Mouse (Mus musculus): ENCODE results near the gene Mctp1. TPM values are rescaled to one million over a fixed set of nuclear protein-coding genes. Genes with fewer than 3 reads are reported as not detected.

Gene Mctp1
- polyA plus RNA-seq, 1 experiment from 2014 or later, result 1.3 TPM

GRCm38 (mm10) chr13:76802051-76802728 lies 417.9 kb downstream of the Mctp1 start:
- DNase-seq (ENCODE audit: low spot score) (peak; percentile 57), ATAC-seq (ENCODE audit: low read depth) (peak; percentile 79; the same call in 1 of the 2 replicates)
- Histone ChIP-seq H3K36me3 (ENCODE audit: control insufficient read depth, insufficient read depth, low read length) (no peaks in the 10 kb centered on the region), H3K27ac (replicated peaks; ENCODE audit: low read depth, low read length) (no peak overlapping the region), H3K4me3 (ENCODE audit: low read depth, low read length) (no peak overlapping the region), H3K9me3 (ENCODE audit: control insufficient read depth, low read length) (no peaks in the 10 kb centered on the region), H3K9ac (ENCODE audit: low read depth, low read length) (no peak overlapping the region), H3K4me1 (ENCODE audit: control insufficient read depth, insufficient read depth, low read length) (no peaks in the 10 kb centered on the region), H3K4me2 (ENCODE audit: low read depth, low read length) (no peak overlapping the region), H3K27me3 (replicated peaks; ENCODE audit: control insufficient read depth, insufficient read depth, low read length) (no peaks in the 10 kb centered on the region)
- WGBS, result 38% methylated on average over 3 of the region's 3 CpGs

DNA sequence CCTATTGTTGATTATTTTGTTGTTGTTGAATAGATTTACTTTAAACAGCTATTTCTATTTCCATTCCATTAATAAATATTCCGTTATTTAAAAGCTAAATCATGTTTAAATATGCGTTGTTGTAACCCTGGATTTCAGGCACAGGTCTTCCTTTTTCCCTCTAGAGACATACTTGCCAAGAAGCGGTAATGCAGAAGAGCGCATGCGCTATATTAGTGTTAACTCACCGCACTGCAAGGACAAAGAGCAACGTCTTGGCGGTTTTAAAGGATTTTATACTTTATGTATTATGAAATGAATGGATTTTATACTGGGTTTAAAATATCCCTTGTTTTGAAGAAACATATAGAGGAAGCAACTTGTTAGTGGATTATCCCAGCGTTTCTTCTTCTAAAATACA lies 418.6 kb downstream of the Mctp1 start:
- 83% methylated on average over 9 of the region's 9 CpGs for WGBS
- no peaks in the 10 kb centered on the region for H3K36me3 ChIP-seq (ENCODE audit: control insufficient read depth, insufficient read depth, low read length)
- H3K27me3 ChIP-seq (replicated peaks; ENCODE audit: control insufficient read depth, insufficient read depth, low read length), result no peaks in the 10 kb centered on the region
- ATAC-seq (ENCODE audit: low read depth) (no peak), DNase-seq (ENCODE audit: low spot score) (no peak)
- H3K4me2 ChIP-seq (ENCODE audit: low read depth, low read length), result no peak overlapping the region
- no peak overlapping the region for H3K4me3 ChIP-seq (ENCODE audit: low read depth, low read length)
- no peak overlapping the region for H3K27ac ChIP-seq (replicated peaks; ENCODE audit: low read depth, low read length)
- H3K9me3 ChIP-seq (ENCODE audit: control insufficient read depth, low read length), result no peaks in the 10 kb centered on the region
- H3K9ac ChIP-seq (ENCODE audit: low read depth, low read length), result no peak overlapping the region
- no peaks in the 10 kb centered on the region for H3K4me1 ChIP-seq (ENCODE audit: control insufficient read depth, insufficient read depth, low read length)

GRCm38 (mm10) chr13:76803799-76804198 lies 419.5 kb downstream of the Mctp1 start:
- Histone ChIP-seq H3K9ac (ENCODE audit: low read depth, low read length) (no peak overlapping the region), H3K27ac (replicated peaks; ENCODE audit: low read depth, low read length) (no peak overlapping the region), H3K9me3 (ENCODE audit: control insufficient read depth, low read length) (no peaks in the 10 kb centered on the region), H3K27me3 (replicated peaks; ENCODE audit: control insufficient read depth, insufficient read depth, low read length) (no peaks in the 10 kb centered on the region), H3K4me1 (ENCODE audit: control insufficient read depth, insufficient read depth, low read length) (no peaks in the 10 kb centered on the region), H3K4me3 (ENCODE audit: low read depth, low read length) (no peak overlapping the region), H3K4me2 (ENCODE audit: low read depth, low read length) (no peak overlapping the region), H3K36me3 (ENCODE audit: control insufficient read depth, insufficient read depth, low read length) (no peaks in the 10 kb centered on the region)
- ATAC-seq (ENCODE audit: low read depth), result no peak
- no peak for DNase-seq (ENCODE audit: low spot score)
- 65% methylated on average over 6 of the region's 6 CpGs for WGBS

- Histone ChIP-seq H3K9me3 (ENCODE audit: control insufficient read depth, low read length) (no peaks in the 10 kb centered on the region), H3K27ac (replicated peaks; ENCODE audit: low read depth, low read length) (no peak overlapping the region), H3K9ac (ENCODE audit: low read depth, low read length) (no peak overlapping the region), H3K27me3 (replicated peaks; ENCODE audit: control insufficient read depth, insufficient read depth, low read length) (no peaks in the 10 kb centered on the region), H3K4me1 (ENCODE audit: control insufficient read depth, insufficient read depth, low read length) (peaks cover 6% of the 10 kb centered on the region; the same call in 1 of the 2 replicates), H3K36me3 (ENCODE audit: control insufficient read depth, insufficient read depth, low read length) (no peaks in the 10 kb centered on the region), H3K4me3 (ENCODE audit: low read depth, low read length) (no peak overlapping the region), H3K4me2 (ENCODE audit: low read depth, low read length) (no peak overlapping the region)
- 45% methylated on average over 1 of the region's 1 CpGs for WGBS
- ATAC-seq (ENCODE audit: low read depth) (no peak), DNase-seq (ENCODE audit: low spot score) (no peak)
Measured at GRCm38 (mm10) chr13:76808871-76809390, 424.6 kb downstream of the Mctp1 start.

DNA sequence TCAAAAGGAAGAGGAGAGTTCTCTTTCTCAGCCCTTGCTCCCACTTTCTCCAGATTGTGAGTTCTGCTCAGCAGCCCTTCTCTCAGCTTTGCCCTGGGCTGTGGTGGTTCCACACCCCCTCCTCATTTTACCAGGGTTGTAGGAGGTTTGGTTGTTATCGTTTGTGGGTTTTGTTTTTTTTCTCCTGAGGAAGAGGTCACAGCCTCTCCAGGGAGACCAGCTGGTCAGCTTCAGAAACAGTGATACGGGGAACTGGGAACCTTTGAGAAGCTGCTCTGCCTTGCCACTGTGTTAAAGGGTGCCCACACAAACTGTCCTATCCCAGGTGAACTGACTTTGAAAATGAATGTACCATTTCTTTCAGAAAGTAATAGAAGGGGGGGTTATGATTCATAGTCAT lies 425.5 kb downstream of the Mctp1 start:
- no peak overlapping the region for H3K4me3 ChIP-seq (ENCODE audit: low read depth, low read length)
- H3K27me3 ChIP-seq (replicated peaks; ENCODE audit: control insufficient read depth, insufficient read depth, low read length), result no peaks in the 10 kb centered on the region
- H3K4me1 ChIP-seq (ENCODE audit: control insufficient read depth, insufficient read depth, low read length), result peaks cover 6% of the 10 kb centered on the region; the same call in 1 of the 2 replicates
- no peak overlapping the region for H3K4me2 ChIP-seq (ENCODE audit: low read depth, low read length)
- H3K36me3 ChIP-seq (ENCODE audit: control insufficient read depth, insufficient read depth, low read length), result no peaks in the 10 kb centered on the region
- no peaks in the 10 kb centered on the region for H3K9me3 ChIP-seq (ENCODE audit: control insufficient read depth, low read length)
- H3K27ac ChIP-seq (replicated peaks; ENCODE audit: low read depth, low read length), result no peak overlapping the region
- ATAC-seq (ENCODE audit: low read depth) (no peak), DNase-seq (ENCODE audit: low spot score) (no peak)
- WGBS, result 13% methylated on average over 2 of the region's 2 CpGs
- H3K9ac ChIP-seq (ENCODE audit: low read depth, low read length), result no peak overlapping the region

GRCm38 (mm10) chr13:76810496-76810939 lies 426.2 kb downstream of the Mctp1 start:
- Histone ChIP-seq H3K9me3 (ENCODE audit: control insufficient read depth, low read length) (no peaks in the 10 kb centered on the region), H3K27me3 (replicated peaks; ENCODE audit: control insufficient read depth, insufficient read depth, low read length) (no peaks in the 10 kb centered on the region), H3K4me2 (ENCODE audit: low read depth, low read length) (no peak overlapping the region), H3K9ac (ENCODE audit: low read depth, low read length) (no peak overlapping the region), H3K27ac (replicated peaks; ENCODE audit: low read depth, low read length) (no peak overlapping the region), H3K36me3 (ENCODE audit: control insufficient read depth, insufficient read depth, low read length) (no peaks in the 10 kb centered on the region), H3K4me3 (ENCODE audit: low read depth, low read length) (no peak overlapping the region), H3K4me1 (ENCODE audit: control insufficient read depth, insufficient read depth, low read length) (peaks cover 6% of the 10 kb centered on the region; the same call in 1 of the 2 replicates)
- 15% methylated on average over 7 of the region's 7 CpGs for WGBS
- peak; percentile 76 for DNase-seq (ENCODE audit: low spot score)
- peak; percentile 84 for ATAC-seq (ENCODE audit: low read depth)

DNA sequence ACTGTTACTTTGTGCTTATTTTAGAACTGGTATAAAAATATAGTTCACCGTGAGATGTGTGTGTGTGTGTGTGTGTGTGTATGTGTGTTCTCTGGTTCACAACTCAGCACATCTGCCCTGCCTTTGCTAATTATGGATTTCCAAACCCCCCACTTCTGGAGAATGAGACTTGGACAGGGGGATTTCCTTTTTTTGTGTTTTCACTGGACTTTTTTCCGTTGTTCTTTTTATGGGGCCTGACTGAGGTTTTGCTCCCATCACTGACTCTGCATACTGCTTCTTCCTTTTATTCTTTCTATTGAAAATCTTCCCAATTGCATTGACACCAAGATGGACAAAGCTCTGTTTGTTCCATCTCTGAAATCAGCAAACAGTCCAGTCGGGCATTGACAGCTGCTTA lies 438.7 kb downstream of the Mctp1 start:
- Histone ChIP-seq H3K4me2 (ENCODE audit: low read depth, low read length) (no peak overlapping the region), H3K9ac (ENCODE audit: low read depth, low read length) (no peak overlapping the region), H3K36me3 (ENCODE audit: control insufficient read depth, insufficient read depth, low read length) (no peaks in the 10 kb centered on the region), H3K4me1 (ENCODE audit: control insufficient read depth, insufficient read depth, low read length) (no peaks in the 10 kb centered on the region), H3K9me3 (ENCODE audit: control insufficient read depth, low read length) (no peaks in the 10 kb centered on the region), H3K27ac (replicated peaks; ENCODE audit: low read depth, low read length) (no peak overlapping the region), H3K27me3 (replicated peaks; ENCODE audit: control insufficient read depth, insufficient read depth, low read length) (no peaks in the 10 kb centered on the region), H3K4me3 (ENCODE audit: low read depth, low read length) (no peak overlapping the region)
- ATAC-seq (ENCODE audit: low read depth), result no peak
- no peak for DNase-seq (ENCODE audit: low spot score)
- WGBS, result 57% methylated on average over 3 of the region's 3 CpGs

DNA sequence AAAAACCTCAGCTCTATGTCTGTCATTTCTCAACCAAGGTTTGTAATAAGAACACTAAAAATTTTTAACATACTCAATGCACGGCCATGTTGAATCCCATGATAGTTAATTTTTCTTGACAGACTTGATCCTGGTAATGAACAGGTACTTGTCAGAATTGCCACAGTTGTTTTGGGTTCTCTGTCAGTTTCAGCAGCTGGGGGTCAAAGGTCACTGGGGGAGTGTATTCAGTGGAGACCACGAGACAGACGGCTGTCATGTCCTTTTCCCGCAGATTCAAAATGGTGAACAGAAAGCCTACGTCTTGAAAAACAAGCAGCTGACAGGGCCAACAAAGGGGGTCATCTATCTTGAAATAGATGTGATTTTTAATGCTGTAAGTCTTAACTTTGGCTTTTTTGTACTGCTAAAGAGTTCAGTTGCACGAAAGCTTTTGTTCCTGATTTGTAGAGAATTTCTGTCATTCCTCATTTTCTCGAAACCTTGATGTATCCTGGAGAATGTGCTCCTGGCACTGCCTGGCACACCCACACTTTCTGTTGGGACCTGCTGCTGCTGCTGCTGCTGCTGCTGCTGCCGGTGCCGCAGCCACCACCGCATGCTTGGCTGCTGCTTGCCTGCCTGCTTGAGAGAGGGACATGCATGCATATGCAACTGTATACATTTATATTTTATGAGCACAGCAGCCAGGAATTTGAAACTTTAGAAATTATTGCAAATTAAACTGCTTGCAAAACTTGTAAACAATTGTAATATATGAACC lies 440.8 kb downstream of the Mctp1 start:
- Histone ChIP-seq H3K4me1 (ENCODE audit: control insufficient read depth, insufficient read depth, low read length) (no peaks in the 10 kb centered on the region), H3K36me3 (ENCODE audit: control insufficient read depth, insufficient read depth, low read length) (no peaks in the 10 kb centered on the region), H3K9me3 (ENCODE audit: control insufficient read depth, low read length) (no peaks in the 10 kb centered on the region), H3K9ac (ENCODE audit: low read depth, low read length) (no peak overlapping the region), H3K4me3 (ENCODE audit: low read depth, low read length) (no peak overlapping the region), H3K4me2 (ENCODE audit: low read depth, low read length) (no peak overlapping the region), H3K27me3 (replicated peaks; ENCODE audit: control insufficient read depth, insufficient read depth, low read length) (no peaks in the 10 kb centered on the region), H3K27ac (replicated peaks; ENCODE audit: low read depth, low read length) (no peak overlapping the region)
- 38% methylated on average over 10 of the region's 10 CpGs for WGBS
- ATAC-seq (ENCODE audit: low read depth), result no peak
- DNase-seq (ENCODE audit: low spot score), result no peak
